Mouse (Mus musculus): ENCODE results near the gene Sel1l2.
"Not testable (repeated sequence)": the region's sequence is repeated elsewhere in the genome, so short reads cannot be mapped to it uniquely, and the experiment has no call there.

Gene Sel1l2

DNA sequence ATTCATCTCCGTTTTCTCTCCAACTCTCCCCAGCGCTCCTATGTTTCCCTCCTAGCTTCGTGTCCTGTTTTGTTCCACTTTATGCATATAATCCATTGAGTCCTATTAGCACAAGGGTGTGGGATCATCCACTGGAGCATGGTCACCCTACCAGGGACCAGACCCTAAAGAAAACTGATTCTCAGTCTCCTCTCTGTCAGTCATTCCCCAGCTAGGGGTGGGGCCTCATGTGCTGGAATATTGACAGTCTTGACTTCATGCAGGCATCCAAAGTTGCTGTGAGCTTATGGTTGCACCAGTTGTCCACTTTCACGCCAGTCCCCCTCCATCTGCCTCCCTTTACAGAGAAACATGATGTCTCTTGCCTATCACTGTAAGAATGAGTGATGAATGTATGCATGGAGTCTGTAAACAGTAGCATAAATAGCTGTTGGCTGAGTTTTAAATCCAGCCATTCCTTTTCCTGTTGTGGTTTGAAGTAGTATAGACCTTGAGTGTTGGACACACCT is 174.9 kb downstream of the Sel1l2 start:
- DNase-seq (ENCODE audit: low read depth, low spot score), result no peak

- DNase-seq (ENCODE audit: low read depth, low spot score), result no peak
Observed at GRCm38 (mm10) chr2:140203756-140204155, 185.8 kb downstream of the Sel1l2 start.

DNA sequence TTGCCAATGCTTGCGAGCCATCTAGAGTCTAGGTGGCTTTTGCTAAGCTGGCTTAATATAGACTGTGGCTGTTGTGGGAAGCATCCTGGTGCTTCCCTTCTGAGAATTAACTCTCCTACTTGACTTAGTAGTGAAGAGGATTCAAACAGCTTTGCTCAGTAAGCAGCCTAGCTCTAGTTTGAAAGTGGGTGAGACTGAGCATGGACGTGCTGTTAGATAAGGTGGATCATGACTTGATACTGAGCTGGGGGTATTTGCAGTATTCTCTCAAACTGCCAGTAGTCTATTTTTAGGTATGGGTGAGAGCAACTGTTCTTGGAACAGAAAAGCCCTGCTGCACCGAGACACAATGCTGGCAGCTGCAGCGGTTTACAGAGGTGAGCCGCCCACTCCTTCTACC is 186.9 kb downstream of the Sel1l2 start:
- peak; percentile 24 for DNase-seq (ENCODE audit: low read depth, low spot score)

GRCm38 (mm10) chr2:140200713-140201112 is 188.8 kb downstream of the Sel1l2 start:
- no peak for DNase-seq (ENCODE audit: low read depth, low spot score)

GRCm38 (mm10) chr2:140185685-140186210 is 203.8 kb downstream of the Sel1l2 start:
- DNase-seq (ENCODE audit: low read depth, low spot score), result not testable (repeated sequence)
